Mouse (Mus musculus): ENCODE results near the gene Tia1.
"Not testable (repeated sequence)": the region's sequence is repeated elsewhere in the genome, so short reads cannot be mapped to it uniquely, and the experiment has no call there.

Tia1 gene

GRCm38 (mm10) chr6:86404100-86404861 lies at the start of gene Tia1:
Gene Tia1, plus strand, starts transcription at chr6:86404219.
- DNase-seq (ENCODE audit: low spot score), result peak; percentile 99

GRCm38 (mm10) chr6:86354948-86355347 lies 49.1 kb upstream of the Tia1 start:
- no peak for DNase-seq (ENCODE audit: low spot score)

GRCm38 (mm10) chr6:86356956-86357355 lies 47.1 kb upstream of the Tia1 start:
- DNase-seq (ENCODE audit: low spot score), result no peak

- no peak for DNase-seq (ENCODE audit: low spot score)
These were observed 43.3 kb upstream of the Tia1 start for GRCm38 (mm10) chr6:86360691-86361090.

- DNase-seq (ENCODE audit: low spot score), result no peak
These were observed 42.6 kb upstream of the Tia1 start for GRCm38 (mm10) chr6:86361373-86361772.

- DNase-seq (ENCODE audit: low spot score), result peak; percentile 94
These were observed 39.4 kb upstream of the Tia1 start for GRCm38 (mm10) chr6:86364442-86365141.

GRCm38 (mm10) chr6:86365371-86366124 lies 38.5 kb upstream of the Tia1 start, which contains the start of gene Fam136a:
Gene Fam136a, plus strand, starts transcription at chr6:86365646.
- peak; percentile 99 for DNase-seq (ENCODE audit: low spot score)

- DNase-seq (ENCODE audit: low spot score), result peak; percentile 11
These were observed 37.7 kb upstream of the Tia1 start for GRCm38 (mm10) chr6:86366125-86366852.

- DNase-seq (ENCODE audit: low spot score), result no peak
These were observed 37.2 kb upstream of the Tia1 start for GRCm38 (mm10) chr6:86366853-86367249.

GRCm38 (mm10) chr6:86368479-86368878 lies 35.5 kb upstream of the Tia1 start:
- no peak for DNase-seq (ENCODE audit: low spot score)

- DNase-seq (ENCODE audit: low spot score), result peak; percentile 28
These were observed 33.8 kb upstream of the Tia1 start for GRCm38 (mm10) chr6:86370093-86370713.

- no peak for DNase-seq (ENCODE audit: low spot score)
These were observed 33.2 kb upstream of the Tia1 start, which contains the start of gene Snrpg for GRCm38 (mm10) chr6:86370764-86371339. Gene Snrpg, plus strand, starts transcription at chr6:86371304.

- peak; percentile 98 for DNase-seq (ENCODE audit: low spot score)
These were observed 32.6 kb upstream of the Tia1 start for GRCm38 (mm10) chr6:86371340-86371911.

GRCm38 (mm10) chr6:86371950-86372516 lies 32.0 kb upstream of the Tia1 start:
- DNase-seq (ENCODE audit: low spot score), result no peak

- no peak for DNase-seq (ENCODE audit: low spot score)
These were observed 30.5 kb upstream of the Tia1 start for GRCm38 (mm10) chr6:86373556-86373955.

- no peak for DNase-seq (ENCODE audit: low spot score)
These were observed 25.7 kb upstream of the Tia1 start for GRCm38 (mm10) chr6:86378341-86378740.

GRCm38 (mm10) chr6:86380112-86380511 lies 23.9 kb upstream of the Tia1 start:
- not testable (repeated sequence) for DNase-seq (ENCODE audit: low spot score)

- DNase-seq (ENCODE audit: low spot score), result no peak
These were observed 21.5 kb upstream of the Tia1 start for GRCm38 (mm10) chr6:86382551-86382950.

GRCm38 (mm10) chr6:86383370-86383769 lies 20.6 kb upstream of the Tia1 start:
- DNase-seq (ENCODE audit: low spot score), result no peak

GRCm38 (mm10) chr6:86384692-86385091 lies 19.3 kb upstream of the Tia1 start:
- DNase-seq (ENCODE audit: low spot score), result no peak
